Mouse (Mus musculus) hindbrain, embryonic 15.5 days (tissue): ENCODE results near the gene Htr1f. TPM values are rescaled to one million over a fixed set of nuclear protein-coding genes. Genes with fewer than 3 reads are reported as not detected.

Experiments used
- ATAC-seq: fragments of 200-750 bp; cut with Nextera tagmentation; 2 replicates; pipeline ENCODE4 v1.8.0; 2017; ENCODE audit warnings: low read depth, moderate number of reproducible peaks, moderate TSS enrichment; ENCODE audit not compliant: low FRiP score
- H3K27ac ChIP-seq: fragments of 300-500 bp; sonication (generic); replicated peaks from 2 replicates; pipeline ENCODE4 v1.5.1; 2015; ENCODE audit warnings: mild to moderate bottlenecking, inconsistent platforms
- H3K27me3 ChIP-seq: fragments of 300-500 bp; sonication (generic); 2 replicates; pipeline ENCODE4 v1.6.1; 2015; ENCODE audit warnings: control low read depth, inconsistent platforms
- H3K36me3 ChIP-seq: fragments of 300-500 bp; sonication (generic); 2 replicates; pipeline ENCODE4 v1.6.1; 2015; ENCODE audit warnings: control low read depth, inconsistent platforms
- H3K4me1 ChIP-seq: fragments of 300-500 bp; sonication (generic); replicated peaks from 2 replicates; pipeline ENCODE4 v1.6.1; 2015; ENCODE audit warnings: control low read depth, inconsistent platforms
- H3K4me2 ChIP-seq: fragments of 300-500 bp; sonication (generic); 2 replicates; pipeline ENCODE4 v1.6.1; 2015; ENCODE audit warnings: moderate library complexity, mild to moderate bottlenecking, inconsistent platforms
- H3K4me3 ChIP-seq: fragments of 300-500 bp; sonication (generic); 2 replicates; pipeline ENCODE4 v1.5.1; 2015; ENCODE audit warnings: mild to moderate bottlenecking, inconsistent platforms
- H3K9ac ChIP-seq: fragments of 300-500 bp; sonication (generic); 2 replicates; pipeline ENCODE4 v1.6.1; 2015; ENCODE audit warnings: inconsistent platforms
- H3K9me3 ChIP-seq: fragments of 300-500 bp; sonication (generic); 2 replicates; pipeline ENCODE4 v1.6.1; 2016; ENCODE audit warnings: control low read depth, inconsistent platforms
- WGBS: fragments of 180-500 bp; shearing (Covaris S2); methylation state at CpG from one replicate; pipeline ENCODE4 v1.1.7; 2015; 5-methylcytosine and 5-hydroxymethylcytosine counted together
- polyA plus RNA-seq: library from polyadenylated mRNA; unstranded; fragments of >200 nt; fragmentation: Nextera tagmentation; extraction: Ambion mirVana; gene quantifications from 2 replicates; pipeline ENCODE4 v1.2.1, GENCODE M21; 2015

The Htr1f gene
- polyA plus RNA-seq, 1 experiment from 2014 or later: 0.62 TPM

GRCm38 (mm10) chr16:64934793-64935192 is 170.9 kb downstream of the Htr1f start:
- Histone ChIP-seq H3K27me3 (no peaks in the 10 kb centered on the region), H3K9ac (no peak overlapping the region), H3K9me3 (no peaks in the 10 kb centered on the region), H3K4me3 (no peak overlapping the region), H3K4me1 (no peaks in the 10 kb centered on the region), H3K36me3 (no peaks in the 10 kb centered on the region), H3K27ac (no peak overlapping the region), H3K4me2 (no peak overlapping the region)
- 92% methylated on average over 1 of the region's 1 CpGs for WGBS
- no peak for ATAC-seq

GRCm38 (mm10) chr16:64934011-64934410 is 171.6 kb downstream of the Htr1f start:
- 80% methylated on average over 1 of the region's 1 CpGs for WGBS
- H3K9me3 ChIP-seq: no peaks in the 10 kb centered on the region
- H3K4me1 ChIP-seq: no peaks in the 10 kb centered on the region
- H3K4me2 ChIP-seq: no peak overlapping the region
- H3K9ac ChIP-seq: no peak overlapping the region
- H3K36me3 ChIP-seq: no peaks in the 10 kb centered on the region
- no peak overlapping the region for H3K27ac ChIP-seq
- no peaks in the 10 kb centered on the region for H3K27me3 ChIP-seq
- no peak for ATAC-seq
- H3K4me3 ChIP-seq: no peak overlapping the region

DNA sequence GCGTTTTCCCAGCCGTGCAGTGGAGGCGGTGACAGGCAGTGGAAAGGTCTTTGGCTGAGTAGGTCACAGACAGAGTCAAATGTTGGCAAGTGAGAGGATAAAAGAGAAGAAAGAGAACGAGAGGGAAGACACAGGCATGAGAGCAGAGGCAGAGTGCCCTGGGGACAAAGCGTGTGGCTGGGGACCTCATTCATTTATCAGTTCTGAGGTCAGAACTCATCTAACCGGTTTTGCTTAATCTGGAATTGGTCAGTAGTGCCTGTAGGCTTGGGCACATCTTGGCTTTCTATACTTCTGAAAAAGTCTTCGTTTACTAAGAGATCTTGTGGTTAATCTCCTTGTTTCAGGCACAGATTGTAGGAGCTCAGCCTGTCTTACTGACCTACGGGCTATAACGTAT is 182.2 kb downstream of the Htr1f start:
- H3K36me3 ChIP-seq: no peaks in the 10 kb centered on the region
- H3K9me3 ChIP-seq: no peaks in the 10 kb centered on the region
- no peaks in the 10 kb centered on the region for H3K4me1 ChIP-seq
- H3K4me3 ChIP-seq: no peak overlapping the region
- no peak overlapping the region for H3K9ac ChIP-seq
- no peaks in the 10 kb centered on the region for H3K27me3 ChIP-seq
- H3K27ac ChIP-seq: no peak overlapping the region
- 58% methylated on average over 9 of the region's 9 CpGs for WGBS
- no peak overlapping the region for H3K4me2 ChIP-seq
- ATAC-seq: no peak

DNA sequence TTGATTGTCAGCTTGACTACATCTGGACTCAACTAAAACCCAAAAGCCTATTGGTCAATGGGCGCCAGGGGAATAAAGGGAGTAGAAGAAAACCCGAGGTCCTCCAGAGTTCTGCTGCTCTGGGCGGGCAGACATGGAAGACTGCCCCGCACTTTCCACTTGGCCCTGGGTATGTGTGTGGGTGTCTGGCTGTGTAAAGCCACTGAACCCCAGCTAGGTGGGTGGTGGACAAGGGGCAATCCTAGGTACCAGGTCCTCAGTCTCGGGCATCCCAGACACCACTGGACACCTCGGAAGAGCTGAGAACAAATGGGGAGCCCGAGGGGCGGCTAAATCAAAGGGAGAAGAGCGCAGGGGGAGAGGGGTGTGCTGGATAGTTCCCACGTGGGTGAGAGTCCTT is 196.9 kb downstream of the Htr1f start:
- Histone ChIP-seq H3K4me3 (no peak overlapping the region), H3K4me1 (no peaks in the 10 kb centered on the region), H3K36me3 (no peaks in the 10 kb centered on the region), H3K27me3 (no peaks in the 10 kb centered on the region), H3K9me3 (no peaks in the 10 kb centered on the region), H3K4me2 (no peak overlapping the region), H3K9ac (no peak overlapping the region), H3K27ac (no peak overlapping the region)
- 84% methylated on average over 10 of the region's 10 CpGs for WGBS
- ATAC-seq: no peak

- H3K4me1 ChIP-seq: no peaks in the 10 kb centered on the region
- H3K27ac ChIP-seq: no peak overlapping the region
- no peaks in the 10 kb centered on the region for H3K9me3 ChIP-seq
- H3K9ac ChIP-seq: no peak overlapping the region
- WGBS: 47% methylated on average over 3 of the region's 3 CpGs
- H3K4me2 ChIP-seq: no peak overlapping the region
- ATAC-seq: no peak
- no peak overlapping the region for H3K4me3 ChIP-seq
- no peaks in the 10 kb centered on the region for H3K36me3 ChIP-seq
- no peaks in the 10 kb centered on the region for H3K27me3 ChIP-seq
Observed at GRCm38 (mm10) chr16:64907112-64907511, 198.5 kb downstream of the Htr1f start.

DNA sequence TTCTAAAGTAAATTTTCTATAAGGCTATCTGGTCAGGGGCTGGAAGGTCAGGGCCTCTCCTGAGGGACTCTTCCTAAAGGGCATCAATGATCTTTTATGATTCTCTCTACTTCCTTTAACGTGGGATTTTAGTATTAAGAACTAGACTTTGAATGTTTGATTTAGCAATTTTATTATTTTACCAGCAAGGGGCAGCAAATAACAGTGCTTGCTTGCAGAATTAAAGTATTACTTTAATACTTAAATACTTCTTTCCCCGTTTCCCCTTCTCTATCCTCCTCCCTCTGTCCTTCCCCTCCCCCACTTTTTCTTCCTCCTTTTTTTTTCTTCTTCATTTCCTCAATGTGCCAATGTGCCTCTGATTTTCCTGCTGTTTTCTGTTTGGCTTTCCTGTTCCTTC is 202.3 kb downstream of the Htr1f start:
- Histone ChIP-seq H3K4me3 (no peak overlapping the region), H3K9ac (no peak overlapping the region)

DNA sequence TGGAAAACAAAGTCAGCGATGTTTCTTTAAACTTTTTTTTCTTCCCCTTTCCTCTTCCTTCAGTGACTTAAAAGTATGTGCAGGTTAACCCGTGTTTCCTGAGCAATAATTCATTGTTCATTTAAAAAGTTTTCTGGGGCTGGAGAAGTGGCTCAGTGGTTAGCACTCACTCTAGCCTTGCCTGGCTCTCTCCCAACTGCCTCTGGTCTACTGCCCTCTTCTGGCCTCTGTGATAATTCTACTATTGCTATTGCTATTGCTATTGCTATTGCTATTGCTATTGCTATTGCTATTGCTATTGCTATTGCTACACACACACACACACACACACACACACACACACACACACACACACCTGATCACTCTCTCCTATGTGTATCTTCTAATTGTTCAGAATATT is 206.6 kb downstream of the Htr1f start:
- 77% methylated on average over 2 of the region's 2 CpGs for WGBS
- Histone ChIP-seq H3K4me2 (no peak overlapping the region), H3K4me3 (no peak overlapping the region), H3K27ac (no peak overlapping the region), H3K27me3 (no peaks in the 10 kb centered on the region), H3K9ac (no peak overlapping the region), H3K36me3 (no peaks in the 10 kb centered on the region), H3K9me3 (no peaks in the 10 kb centered on the region), H3K4me1 (no peaks in the 10 kb centered on the region)
- ATAC-seq: no peak

More for the DNA sequence above, 202.3 kb downstream of the Htr1f start:
- no peaks in the 10 kb centered on the region for H3K9me3 ChIP-seq
- no peaks in the 10 kb centered on the region for H3K36me3 ChIP-seq
- H3K27ac ChIP-seq: no peak overlapping the region
- no peak overlapping the region for H3K4me2 ChIP-seq
- no peaks in the 10 kb centered on the region for H3K4me1 ChIP-seq
- 52% methylated on average over 2 of the region's 2 CpGs for WGBS
- ATAC-seq: no peak
- no peaks in the 10 kb centered on the region for H3K27me3 ChIP-seq

DNA sequence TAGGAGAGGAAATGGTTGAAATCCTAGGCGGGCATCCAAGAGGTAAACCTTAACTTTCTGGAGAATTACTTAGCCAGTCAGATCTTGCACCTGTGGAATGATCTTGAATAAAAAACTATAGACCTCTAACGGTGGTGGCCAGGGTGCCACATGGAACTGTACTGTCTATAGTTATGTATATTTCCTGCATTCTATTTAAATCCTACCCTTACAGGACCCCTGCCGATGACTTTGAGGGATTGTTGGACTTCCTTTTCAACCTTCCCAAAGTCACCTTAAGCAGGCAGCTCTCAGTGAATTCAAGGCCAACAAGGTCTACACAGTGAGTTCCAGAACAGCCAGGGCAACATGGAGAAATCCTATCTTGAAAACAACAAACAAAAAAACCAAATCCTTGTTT is 216.2 kb downstream of the Htr1f start:
- Histone ChIP-seq H3K27me3 (no peaks in the 10 kb centered on the region), H3K9me3 (no peaks in the 10 kb centered on the region), H3K4me1 (no peaks in the 10 kb centered on the region), H3K27ac (no peak overlapping the region), H3K9ac (no peak overlapping the region), H3K36me3 (no peaks in the 10 kb centered on the region), H3K4me2 (no peak overlapping the region), H3K4me3 (no peak overlapping the region)
- 88% methylated on average over 3 of the region's 3 CpGs for WGBS
- ATAC-seq: no peak

GRCm38 (mm10) chr16:64885547-64885946 is 220.1 kb downstream of the Htr1f start:
- no peaks in the 10 kb centered on the region for H3K36me3 ChIP-seq
- H3K27me3 ChIP-seq: no peaks in the 10 kb centered on the region
- H3K27ac ChIP-seq: no peak overlapping the region
- 42% methylated on average over 4 of the region's 4 CpGs for WGBS
- no peak overlapping the region for H3K4me3 ChIP-seq
- no peak overlapping the region for H3K9ac ChIP-seq
- H3K9me3 ChIP-seq: no peaks in the 10 kb centered on the region
- H3K4me1 ChIP-seq: no peaks in the 10 kb centered on the region
- no peak overlapping the region for H3K4me2 ChIP-seq
- no peak for ATAC-seq

DNA sequence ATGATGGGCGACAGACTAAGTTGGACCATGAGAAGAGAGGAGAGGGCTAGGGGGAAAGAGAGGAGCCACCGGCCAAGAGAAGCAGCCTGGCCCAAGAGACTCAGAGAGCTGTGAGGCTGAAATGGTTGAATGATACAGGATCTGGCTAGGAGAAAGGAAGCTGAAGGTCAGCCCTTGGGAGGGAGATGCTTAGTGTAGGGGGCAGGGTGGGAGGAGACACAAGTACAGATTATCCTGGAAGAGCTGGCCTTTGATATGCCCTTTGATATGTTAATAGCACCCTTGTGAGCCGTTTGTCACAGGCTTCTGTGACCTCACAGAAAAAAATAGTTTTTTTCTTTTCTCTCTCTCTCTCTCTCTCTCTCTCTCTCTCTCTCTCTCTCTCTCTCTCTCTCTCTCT is 220.5 kb downstream of the Htr1f start:
- no peak overlapping the region for H3K9ac ChIP-seq
- no peak overlapping the region for H3K27ac ChIP-seq
- no peaks in the 10 kb centered on the region for H3K4me1 ChIP-seq
- H3K27me3 ChIP-seq: no peaks in the 10 kb centered on the region
- no peak overlapping the region for H3K4me2 ChIP-seq
- H3K36me3 ChIP-seq: no peaks in the 10 kb centered on the region
- H3K9me3 ChIP-seq: no peaks in the 10 kb centered on the region
- no peak overlapping the region for H3K4me3 ChIP-seq
- no peak for ATAC-seq
- 25% methylated on average over 3 of the region's 3 CpGs for WGBS

- H3K4me2 ChIP-seq: no peak overlapping the region
- no peaks in the 10 kb centered on the region for H3K4me1 ChIP-seq
- no peaks in the 10 kb centered on the region for H3K9me3 ChIP-seq
- no peak overlapping the region for H3K4me3 ChIP-seq
- H3K27ac ChIP-seq: no peak overlapping the region
- no peaks in the 10 kb centered on the region for H3K27me3 ChIP-seq
- no peak overlapping the region for H3K9ac ChIP-seq
- no peak for ATAC-seq
- WGBS: 40% methylated on average over 3 of the region's 3 CpGs
- no peaks in the 10 kb centered on the region for H3K36me3 ChIP-seq
Observed at GRCm38 (mm10) chr16:64884420-64884838, 221.2 kb downstream of the Htr1f start.

GRCm38 (mm10) chr16:64883896-64884295 is 221.8 kb downstream of the Htr1f start:
- Histone ChIP-seq H3K27ac (no peak overlapping the region), H3K4me3 (no peak overlapping the region), H3K9ac (no peak overlapping the region), H3K36me3 (no peaks in the 10 kb centered on the region), H3K4me2 (no peak overlapping the region), H3K4me1 (no peaks in the 10 kb centered on the region), H3K9me3 (no peaks in the 10 kb centered on the region), H3K27me3 (no peaks in the 10 kb centered on the region)
- no peak for ATAC-seq
- 61% methylated on average over 5 of the region's 5 CpGs for WGBS

GRCm38 (mm10) chr16:64881442-64881841 is 224.2 kb downstream of the Htr1f start:
- 85% methylated on average over 2 of the region's 2 CpGs for WGBS
- Histone ChIP-seq H3K9me3 (no peaks in the 10 kb centered on the region), H3K27me3 (no peaks in the 10 kb centered on the region), H3K4me3 (no peak overlapping the region), H3K9ac (no peak overlapping the region), H3K4me2 (no peak overlapping the region), H3K4me1 (no peaks in the 10 kb centered on the region), H3K36me3 (no peaks in the 10 kb centered on the region), H3K27ac (no peak overlapping the region)
- ATAC-seq: no peak
